Mouse (Mus musculus): ENCODE measurements at regions not wholly inside any gene's neighbourhood (a gene's known extent, or its start where the extent isn't known, plus 50 kb on each side); places are given as distances from the start of the nearest gene placed in this dataset.

- no peaks in the 10 kb centered on the region for H3K27me3 ChIP-seq (ENCODE audit: insufficient read depth, low read length)
- TF ChIP-seq EP300 (IDR thresholded peaks at IDR 0.05; ENCODE audit: low read depth) (no peak), CTCF (IDR thresholded peaks at IDR 0.05; ENCODE audit: low read depth) (no peak)
- H3K4me3 ChIP-seq (ENCODE audit: low read depth, low read length) = no peak overlapping the region
- H3K9me3 ChIP-seq (ENCODE audit: low read length) = no peaks in the 10 kb centered on the region
- H3K27ac ChIP-seq (ENCODE audit: low read depth) = no peak overlapping the region
- no peak overlapping the region for H3K4me2 ChIP-seq (ENCODE audit: low read depth, low read length)
- no peaks in the 10 kb centered on the region for H3K4me1 ChIP-seq (ENCODE audit: insufficient read depth)
- WGBS (ENCODE audit: insufficient replicate concordance) = 62% methylated on average over 5 of the region's 5 CpGs
- H3K9ac ChIP-seq (replicated peaks) = no peak overlapping the region
- no peak for ATAC-seq
- H3K36me3 ChIP-seq (replicated peaks; ENCODE audit: insufficient read depth, low read length) = no peaks in the 10 kb centered on the region
- no peak for DNase-seq
These were observed 314.2 kb upstream of the Slc24a5 start for GRCm38 (mm10) chr2:124753717-124754116.

DNA sequence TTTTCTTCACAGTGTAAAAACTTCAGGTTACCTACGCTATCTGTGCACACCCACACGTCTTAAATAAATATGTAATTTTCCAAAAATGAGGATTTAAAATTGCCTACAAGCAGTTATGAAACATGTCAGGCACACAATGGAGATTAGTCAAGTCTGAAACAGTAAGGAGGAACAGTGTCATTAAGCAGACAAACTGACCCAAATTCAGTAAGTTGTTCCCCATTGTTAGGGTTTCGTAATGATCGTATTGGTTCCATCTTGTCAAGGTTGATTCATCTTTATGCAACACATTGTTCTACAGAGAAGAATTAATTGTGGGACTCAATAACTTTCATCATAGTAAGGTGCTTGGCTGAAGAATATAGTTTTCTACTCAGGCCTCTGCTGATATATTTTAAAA is 312.7 kb upstream of the Slc24a5 start:
- TF ChIP-seq EP300 (IDR thresholded peaks at IDR 0.05; ENCODE audit: low read depth) (no peak), CTCF (IDR thresholded peaks at IDR 0.05; ENCODE audit: low read depth) (no peak)
- Histone ChIP-seq H3K4me2 (ENCODE audit: low read depth, low read length) (no peak overlapping the region), H3K4me3 (ENCODE audit: low read depth, low read length) (no peak overlapping the region), H3K9me3 (ENCODE audit: low read length) (no peaks in the 10 kb centered on the region), H3K9ac (replicated peaks) (no peak overlapping the region), H3K27me3 (ENCODE audit: insufficient read depth, low read length) (no peaks in the 10 kb centered on the region), H3K4me1 (ENCODE audit: insufficient read depth) (no peaks in the 10 kb centered on the region), H3K36me3 (replicated peaks; ENCODE audit: insufficient read depth, low read length) (no peaks in the 10 kb centered on the region), H3K27ac (ENCODE audit: low read depth) (no peak overlapping the region)
- WGBS (ENCODE audit: insufficient replicate concordance) = 79% methylated on average over 4 of the region's 4 CpGs
- DNase-seq (no peak), ATAC-seq (no peak)

DNA sequence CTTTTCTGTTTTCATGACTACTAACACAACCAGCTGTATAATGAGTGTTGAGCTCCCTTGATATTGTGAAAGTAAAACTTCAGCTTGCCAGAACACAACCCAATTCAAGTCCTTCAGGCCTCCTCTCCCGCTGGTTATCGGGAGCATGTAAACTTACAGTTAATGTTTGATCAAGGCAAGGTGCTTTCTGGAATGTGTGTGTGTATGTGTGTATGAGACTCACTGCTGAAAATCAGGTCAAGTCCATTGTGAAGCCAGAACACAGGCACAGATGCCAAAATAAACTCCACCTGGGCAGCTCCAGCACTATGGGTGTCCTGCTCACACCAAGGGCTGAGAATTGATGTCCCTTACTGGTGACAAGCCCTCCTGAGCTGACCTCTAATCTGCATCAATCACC is 308.9 kb upstream of the Slc24a5 start:
- no peak overlapping the region for H3K4me2 ChIP-seq (ENCODE audit: low read depth, low read length)
- no peaks in the 10 kb centered on the region for H3K27me3 ChIP-seq (ENCODE audit: insufficient read depth, low read length)
- H3K4me1 ChIP-seq (ENCODE audit: insufficient read depth) = no peaks in the 10 kb centered on the region
- ATAC-seq = no peak
- TF ChIP-seq EP300 (IDR thresholded peaks at IDR 0.05; ENCODE audit: low read depth) (no peak), CTCF (IDR thresholded peaks at IDR 0.05; ENCODE audit: low read depth) (no peak)
- H3K9me3 ChIP-seq (ENCODE audit: low read length) = peaks cover 2% of the 10 kb centered on the region; the same call in 1 of the 2 replicates
- H3K36me3 ChIP-seq (replicated peaks; ENCODE audit: insufficient read depth, low read length) = no peaks in the 10 kb centered on the region
- H3K9ac ChIP-seq (replicated peaks) = no peak overlapping the region
- WGBS (ENCODE audit: insufficient replicate concordance) = 53% methylated on average over 2 of the region's 2 CpGs
- H3K27ac ChIP-seq (ENCODE audit: low read depth) = no peak overlapping the region
- DNase-seq = no peak
- no peak overlapping the region for H3K4me3 ChIP-seq (ENCODE audit: low read depth, low read length)

GRCm38 (mm10) chr2:124763650-124764049 is 304.3 kb upstream of the Slc24a5 start:
- no peak overlapping the region for H3K4me3 ChIP-seq (ENCODE audit: low read depth, low read length)
- no peak overlapping the region for H3K27ac ChIP-seq (ENCODE audit: low read depth)
- ATAC-seq = no peak
- no peaks in the 10 kb centered on the region for H3K36me3 ChIP-seq (replicated peaks; ENCODE audit: insufficient read depth, low read length)
- TF ChIP-seq EP300 (IDR thresholded peaks at IDR 0.05; ENCODE audit: low read depth) = no peak
- TF ChIP-seq CTCF (IDR thresholded peaks at IDR 0.05; ENCODE audit: low read depth) = no peak
- DNase-seq = no peak
- no peaks in the 10 kb centered on the region for H3K4me1 ChIP-seq (ENCODE audit: insufficient read depth)
- 78% methylated on average over 7 of the region's 7 CpGs for WGBS (ENCODE audit: insufficient replicate concordance)
- no peak overlapping the region for H3K4me2 ChIP-seq (ENCODE audit: low read depth, low read length)
- H3K9ac ChIP-seq (replicated peaks) = no peak overlapping the region
- peaks cover 2% of the 10 kb centered on the region; the same call in 1 of the 2 replicates for H3K9me3 ChIP-seq (ENCODE audit: low read length)
- H3K27me3 ChIP-seq (ENCODE audit: insufficient read depth, low read length) = no peaks in the 10 kb centered on the region

DNA sequence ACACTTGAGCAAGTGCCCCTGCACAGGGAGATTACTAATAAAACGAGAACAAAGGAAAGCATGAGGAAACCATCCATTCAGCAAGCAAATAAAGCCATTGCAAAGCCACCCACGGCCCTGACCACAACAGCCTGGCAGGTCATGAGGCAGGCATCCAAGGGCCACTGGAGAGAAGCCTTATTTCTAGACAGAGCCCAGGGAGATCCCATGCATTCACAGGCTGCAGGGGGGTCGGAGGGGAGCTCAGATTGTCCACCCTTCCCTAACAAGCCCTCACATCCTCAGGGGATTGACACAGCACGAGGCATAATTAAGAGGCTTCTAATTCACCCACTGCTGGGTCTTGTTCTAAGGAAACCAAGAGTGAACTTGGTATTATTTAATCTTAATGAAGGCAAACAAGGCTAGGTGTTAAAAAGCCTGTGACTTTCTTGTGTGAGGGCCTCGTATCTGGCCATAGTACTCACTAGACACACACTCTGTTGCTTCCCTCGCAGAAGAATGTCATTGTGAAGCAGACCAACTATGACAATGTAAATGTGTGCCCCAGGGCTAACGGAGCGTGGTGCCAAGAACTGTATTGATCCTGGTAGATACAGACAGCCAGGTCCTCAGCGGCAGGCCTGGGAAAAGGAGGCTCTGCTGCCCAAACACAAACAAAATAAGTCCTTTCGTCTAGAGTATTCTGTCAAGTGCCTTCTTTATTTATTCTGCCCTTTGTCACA is 303.6 kb upstream of the Slc24a5 start:
- Histone ChIP-seq H3K27ac (ENCODE audit: low read depth) (no peak overlapping the region), H3K36me3 (replicated peaks; ENCODE audit: insufficient read depth, low read length) (no peaks in the 10 kb centered on the region), H3K9ac (replicated peaks) (no peak overlapping the region), H3K9me3 (ENCODE audit: low read length) (peaks cover 2% of the 10 kb centered on the region; the same call in 1 of the 2 replicates), H3K4me3 (ENCODE audit: low read depth, low read length) (no peak overlapping the region), H3K4me1 (ENCODE audit: insufficient read depth) (no peaks in the 10 kb centered on the region), H3K27me3 (ENCODE audit: insufficient read depth, low read length) (no peaks in the 10 kb centered on the region), H3K4me2 (ENCODE audit: low read depth, low read length) (no peak overlapping the region)
- TF ChIP-seq EP300 (IDR thresholded peaks at IDR 0.05; ENCODE audit: low read depth) = no peak
- no peak for TF ChIP-seq CTCF (IDR thresholded peaks at IDR 0.05; ENCODE audit: low read depth)
- no peak for ATAC-seq
- no peak for DNase-seq
- WGBS (ENCODE audit: insufficient replicate concordance) = 54% methylated on average over 10 of the region's 10 CpGs

DNA sequence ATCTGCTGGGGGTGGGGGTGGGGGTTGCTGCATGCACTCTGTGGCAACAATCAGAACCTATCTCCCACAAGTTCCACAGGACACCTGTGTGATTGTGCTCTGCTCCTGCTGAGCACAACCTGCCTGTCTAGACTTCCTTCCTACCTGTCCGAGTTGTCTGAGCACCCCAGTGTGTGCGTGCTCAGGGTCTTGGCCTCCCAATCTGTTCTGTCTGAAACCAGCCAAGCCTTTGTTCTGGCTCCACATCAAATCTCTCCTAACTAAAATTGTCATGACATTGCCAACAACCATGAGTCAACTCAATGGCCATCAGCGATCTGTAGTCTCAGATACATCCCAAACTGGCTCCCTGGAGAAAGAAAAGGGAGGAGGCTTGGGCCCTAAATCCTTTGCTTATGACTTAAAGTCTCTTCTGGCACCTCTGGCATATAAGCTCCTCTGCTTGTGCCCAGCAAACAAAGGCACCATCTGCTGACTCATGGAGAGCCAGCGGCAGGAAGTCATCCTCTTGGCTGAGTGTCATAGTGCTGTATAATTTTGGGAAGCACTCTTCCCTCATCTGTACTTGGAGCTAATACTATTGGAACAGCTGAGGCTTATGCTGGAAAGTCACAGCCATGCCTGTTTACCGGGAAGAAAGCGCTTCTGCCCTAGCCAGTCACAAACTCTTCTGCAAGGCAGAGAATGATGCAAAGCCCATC is 298.5 kb upstream of the Slc24a5 start:
- H3K9me3 ChIP-seq (ENCODE audit: low read length) = no peaks in the 10 kb centered on the region
- H3K4me3 ChIP-seq (ENCODE audit: low read depth, low read length) = no peak overlapping the region
- H3K36me3 ChIP-seq (replicated peaks; ENCODE audit: insufficient read depth, low read length) = no peaks in the 10 kb centered on the region
- no peak overlapping the region for H3K9ac ChIP-seq (replicated peaks)
- ATAC-seq (no peak), DNase-seq (no peak)
- TF ChIP-seq CTCF (IDR thresholded peaks at IDR 0.05; ENCODE audit: low read depth) (no peak), EP300 (IDR thresholded peaks at IDR 0.05; ENCODE audit: low read depth) (no peak)
- 77% methylated on average over 6 of the region's 6 CpGs for WGBS (ENCODE audit: insufficient replicate concordance)
- H3K27me3 ChIP-seq (ENCODE audit: insufficient read depth, low read length) = no peaks in the 10 kb centered on the region
- no peak overlapping the region for H3K4me2 ChIP-seq (ENCODE audit: low read depth, low read length)
- no peak overlapping the region for H3K27ac ChIP-seq (ENCODE audit: low read depth)
- no peaks in the 10 kb centered on the region for H3K4me1 ChIP-seq (ENCODE audit: insufficient read depth)
